Mouse (Mus musculus): ENCODE measurements around the gene Pfkfb2. TPM values are rescaled to one million over a fixed set of nuclear protein-coding genes. Genes with fewer than 3 reads are reported as not detected.

Pfkfb2 gene
- polyA plus RNA-seq (2012; fragmentation: generic; extraction: Trizol): 3.0 TPM
- long read RNA-seq, experiment 1, partial matches to known transcripts: 0 of 13 reads
- long read RNA-seq, experiment 1, other reads (novel, unspliced or antisense): 13 of 13 reads
- long read RNA-seq, experiment 2, partial matches to known transcripts: 2 of 18 reads
- long read RNA-seq, experiment 2, other reads (novel, unspliced or antisense): 15 of 18 reads

- H3K27me3 ChIP-seq (ENCODE audit: control insufficient read depth, insufficient read depth, insufficient read length): no peaks in the 10 kb centered on the region
- peaks cover under 1% of the 10 kb centered on the region for H3K79me2 ChIP-seq (ENCODE audit: control insufficient read depth, insufficient read depth)
- H3K79me3 ChIP-seq (ENCODE audit: low read depth): peaks cover 1% of the 10 kb centered on the region
- TF ChIP-seq MYOD1 (IDR thresholded peaks at IDR 0.05; ENCODE audit: control insufficient read depth, insufficient read length, low read depth) (no peak), USF1 (IDR thresholded peaks at IDR 0.05; ENCODE audit: low read depth) (no peak), MAX (IDR thresholded peaks at IDR 0.05) (no peak), MYOG (IDR thresholded peaks at IDR 0.05; ENCODE audit: control insufficient read depth, extremely low read depth, insufficient read length) (no peak), CEBPB (IDR thresholded peaks at IDR 0.05; ENCODE audit: low read depth) (no peak), FOSL1 (IDR thresholded peaks at IDR 0.05; ENCODE audit: insufficient read depth, low read length, poor library complexity, severe bottlenecking) (no peak), CTCF (IDR thresholded peaks at IDR 0.05; ENCODE audit: control insufficient read depth, insufficient read depth, insufficient read length) (no peak)
- peaks cover 2% of the 10 kb centered on the region for H3K36me3 ChIP-seq (ENCODE audit: control insufficient read depth, insufficient read depth)
- H3ac ChIP-seq (ENCODE audit: control insufficient read depth, insufficient read length, low read depth): no peak within 1 kb of the TSS
- no peak within 1 kb of the TSS for H3K4me3 ChIP-seq (ENCODE audit: insufficient read depth, poor library complexity, severe bottlenecking)
These were observed at the start of gene Pfkfb2 for GRCm38 (mm10) chr1:130729153-130729552. Gene Pfkfb2 (minus strand): TSS chr1:130729253.

DNA sequence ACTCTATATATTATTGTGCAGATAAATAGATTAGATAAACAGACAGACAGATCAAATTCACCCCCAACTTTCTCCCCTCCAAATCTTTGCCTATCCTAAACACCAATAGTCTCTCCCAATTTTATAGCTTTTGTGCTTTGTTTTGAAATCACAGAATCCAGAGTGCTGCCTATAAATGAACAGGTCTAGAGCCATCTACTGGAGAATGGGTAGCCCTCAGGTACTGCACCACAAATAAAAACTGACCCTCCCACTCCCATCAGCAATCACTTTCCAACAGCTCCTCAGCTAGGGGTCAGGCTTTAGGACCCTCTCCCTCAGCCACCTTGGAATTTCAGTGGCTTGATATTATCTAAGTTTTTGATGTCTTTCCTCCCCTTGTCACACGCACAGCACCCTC is 47.6 kb upstream of the Pfkfb2 start:
- TF ChIP-seq MYOD1 (IDR thresholded peaks at IDR 0.05; ENCODE audit: control insufficient read depth, insufficient read length, low read depth) (no peak), CEBPB (IDR thresholded peaks at IDR 0.05; ENCODE audit: low read depth) (no peak), USF1 (IDR thresholded peaks at IDR 0.05; ENCODE audit: low read depth) (no peak), CTCF (IDR thresholded peaks at IDR 0.05; ENCODE audit: control insufficient read depth, insufficient read depth, insufficient read length) (no peak)
- H3K27me3 ChIP-seq (ENCODE audit: control insufficient read depth, insufficient read depth, insufficient read length): peaks cover 8% of the 10 kb centered on the region

DNA sequence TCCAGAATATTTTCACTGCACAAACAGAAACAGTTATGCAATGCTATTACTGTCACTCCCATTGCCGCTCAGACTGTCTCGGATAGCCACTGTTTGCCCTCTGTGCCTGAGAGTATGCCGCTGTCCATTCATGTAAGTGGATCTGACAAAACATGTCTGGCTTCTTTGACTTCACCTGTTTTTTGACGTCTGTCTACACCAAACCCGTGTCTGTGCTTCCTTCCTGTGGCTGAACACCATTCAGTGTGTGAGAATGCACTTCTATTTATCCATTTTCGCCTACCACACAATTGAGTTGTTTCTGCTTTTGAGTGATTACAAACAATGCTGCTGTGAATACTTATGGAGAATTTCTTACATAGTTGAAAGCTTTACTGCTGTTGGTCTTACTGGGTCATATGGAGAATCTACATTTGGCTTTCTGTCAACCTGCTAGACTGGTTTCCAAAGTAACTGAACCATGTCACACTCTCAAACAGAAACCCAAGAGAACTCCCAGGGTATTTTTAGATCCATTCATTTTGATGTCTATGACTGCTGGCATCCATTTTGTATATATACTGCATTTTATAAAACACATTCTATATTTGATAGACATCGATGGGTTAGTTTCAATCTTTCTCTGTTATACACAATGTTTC is 46.8 kb upstream of the Pfkfb2 start:
- Histone ChIP-seq H3K27me3 (ENCODE audit: control insufficient read depth, insufficient read depth, insufficient read length) (peaks cover 8% of the 10 kb centered on the region), H3K79me2 (ENCODE audit: control insufficient read depth, insufficient read depth) (no peaks in the 10 kb centered on the region), H3ac (ENCODE audit: control insufficient read depth, insufficient read length, low read depth) (no peak overlapping the region), H3K4me3 (ENCODE audit: insufficient read depth, poor library complexity, severe bottlenecking) (no peak overlapping the region), H3K79me3 (ENCODE audit: low read depth) (no peaks in the 10 kb centered on the region), H3K36me3 (ENCODE audit: control insufficient read depth, insufficient read depth) (no peaks in the 10 kb centered on the region)
- TF ChIP-seq CEBPB (IDR thresholded peaks at IDR 0.05; ENCODE audit: low read depth): no peak
- no peak for TF ChIP-seq MAX (IDR thresholded peaks at IDR 0.05)
- no peak for TF ChIP-seq USF1 (IDR thresholded peaks at IDR 0.05; ENCODE audit: low read depth)
- no peak for TF ChIP-seq MYOD1 (IDR thresholded peaks at IDR 0.05; ENCODE audit: control insufficient read depth, insufficient read length, low read depth)
- TF ChIP-seq FOSL1 (IDR thresholded peaks at IDR 0.05; ENCODE audit: insufficient read depth, low read length, poor library complexity, severe bottlenecking): no peak
- TF ChIP-seq MYOG (IDR thresholded peaks at IDR 0.05; ENCODE audit: control insufficient read depth, extremely low read depth, insufficient read length): no peak
- TF ChIP-seq CTCF (IDR thresholded peaks at IDR 0.05; ENCODE audit: control insufficient read depth, insufficient read depth, insufficient read length): no peak

More for the DNA sequence above, 47.6 kb upstream of the Pfkfb2 start:
- Histone ChIP-seq H3K4me3 (ENCODE audit: insufficient read depth, poor library complexity, severe bottlenecking) (no peak overlapping the region), H3K79me2 (ENCODE audit: control insufficient read depth, insufficient read depth) (no peaks in the 10 kb centered on the region), H3ac (ENCODE audit: control insufficient read depth, insufficient read length, low read depth) (no peak overlapping the region), H3K36me3 (ENCODE audit: control insufficient read depth, insufficient read depth) (no peaks in the 10 kb centered on the region), H3K79me3 (ENCODE audit: low read depth) (no peaks in the 10 kb centered on the region)

DNA sequence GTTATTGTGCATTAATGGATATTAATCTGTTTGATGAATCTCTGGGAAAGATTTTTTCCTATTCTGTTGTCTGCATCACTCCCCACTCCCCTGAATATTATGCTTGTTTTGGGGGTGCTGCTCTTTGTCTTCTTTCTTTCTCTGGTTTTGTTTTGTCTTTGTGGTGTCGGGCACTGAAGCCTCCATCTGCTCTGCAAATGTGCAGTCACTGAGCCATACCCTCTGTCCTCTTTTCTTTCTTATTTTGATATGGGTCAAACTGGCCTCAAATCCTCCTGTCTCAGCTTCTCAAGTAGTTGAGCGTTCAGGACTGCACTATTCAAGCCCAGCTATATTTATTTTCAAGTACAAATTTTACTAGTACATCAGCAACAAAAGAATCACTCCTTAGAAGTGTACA is 46.2 kb upstream of the Pfkfb2 start:
- H3K27me3 ChIP-seq (ENCODE audit: control insufficient read depth, insufficient read depth, insufficient read length): peaks cover 8% of the 10 kb centered on the region
- H3K36me3 ChIP-seq (ENCODE audit: control insufficient read depth, insufficient read depth): no peaks in the 10 kb centered on the region
- no peak overlapping the region for H3ac ChIP-seq (ENCODE audit: control insufficient read depth, insufficient read length, low read depth)

DNA sequence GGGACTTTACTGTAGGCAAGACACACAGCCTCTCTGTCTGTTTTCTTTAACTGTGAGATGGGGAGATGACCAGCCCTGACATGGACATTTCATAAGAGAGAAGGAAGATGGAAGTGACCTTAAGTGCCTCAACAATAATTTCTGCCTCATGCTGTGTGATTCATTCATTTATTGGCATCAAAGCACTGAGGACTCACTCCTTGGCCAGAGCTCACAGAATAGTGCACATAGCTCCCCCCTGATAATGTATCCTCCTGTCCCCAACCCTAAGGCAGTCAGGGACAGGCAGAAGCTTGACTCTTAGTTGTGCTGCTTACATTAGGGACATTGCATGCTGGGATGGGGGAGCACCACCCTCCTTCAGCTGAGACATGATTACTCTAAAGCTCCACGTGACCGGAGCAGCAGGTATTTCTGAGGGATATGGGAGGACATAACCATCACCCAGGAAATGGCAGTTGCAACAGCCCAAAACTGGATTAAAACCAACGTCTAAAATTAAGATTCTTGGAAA is 42.0 kb upstream of the Pfkfb2 start:
- Histone ChIP-seq H3K36me3 (ENCODE audit: control insufficient read depth, insufficient read depth) (no peaks in the 10 kb centered on the region), H3K79me3 (ENCODE audit: low read depth) (no peaks in the 10 kb centered on the region), H3K4me3 (ENCODE audit: insufficient read depth, poor library complexity, severe bottlenecking) (no peak overlapping the region), H3ac (ENCODE audit: control insufficient read depth, insufficient read length, low read depth) (no peak overlapping the region), H3K79me2 (ENCODE audit: control insufficient read depth, insufficient read depth) (no peaks in the 10 kb centered on the region), H3K27me3 (ENCODE audit: control insufficient read depth, insufficient read depth, insufficient read length) (peaks cover 10% of the 10 kb centered on the region)
- TF ChIP-seq FOSL1 (IDR thresholded peaks at IDR 0.05; ENCODE audit: insufficient read depth, low read length, poor library complexity, severe bottlenecking): no peak
- no peak for TF ChIP-seq CEBPB (IDR thresholded peaks at IDR 0.05; ENCODE audit: low read depth)
- TF ChIP-seq MYOD1 (IDR thresholded peaks at IDR 0.05; ENCODE audit: control insufficient read depth, insufficient read length, low read depth): no peak
- peak; percentile 8 for TF ChIP-seq USF1 (IDR thresholded peaks at IDR 0.05; ENCODE audit: low read depth)
- no peak for TF ChIP-seq CTCF (IDR thresholded peaks at IDR 0.05; ENCODE audit: control insufficient read depth, insufficient read depth, insufficient read length)
- no peak for TF ChIP-seq MYOG (IDR thresholded peaks at IDR 0.05; ENCODE audit: control insufficient read depth, extremely low read depth, insufficient read length)

More for the DNA sequence above, 46.2 kb upstream of the Pfkfb2 start:
- TF ChIP-seq CTCF (IDR thresholded peaks at IDR 0.05; ENCODE audit: control insufficient read depth, insufficient read depth, insufficient read length) (no peak), MAX (IDR thresholded peaks at IDR 0.05) (no peak), MYOD1 (IDR thresholded peaks at IDR 0.05; ENCODE audit: control insufficient read depth, insufficient read length, low read depth) (no peak), CEBPB (IDR thresholded peaks at IDR 0.05; ENCODE audit: low read depth) (no peak), MYOG (IDR thresholded peaks at IDR 0.05; ENCODE audit: control insufficient read depth, extremely low read depth, insufficient read length) (no peak)
- Histone ChIP-seq H3K79me2 (ENCODE audit: control insufficient read depth, insufficient read depth) (no peaks in the 10 kb centered on the region), H3K79me3 (ENCODE audit: low read depth) (no peaks in the 10 kb centered on the region), H3K4me3 (ENCODE audit: insufficient read depth, poor library complexity, severe bottlenecking) (no peak overlapping the region)

Data from C2C12 (cell line).